Mouse (Mus musculus) hindbrain, embryonic 15.5 days (tissue): Measurements from ENCODE around the gene Defb45. TPM values are rescaled to one million over a fixed set of nuclear protein-coding genes. Genes with fewer than 3 reads are reported as not detected.

Source experiments
- ATAC-seq: fragments of 200-750 bp; cut with Nextera tagmentation; 2 replicates; pipeline ENCODE4 v1.8.0; 2017; ENCODE audit warnings: low read depth, moderate number of reproducible peaks, moderate TSS enrichment; ENCODE audit not compliant: low FRiP score
- H3K27ac ChIP-seq: fragments of 300-500 bp; sonication (generic); replicated peaks from 2 replicates; pipeline ENCODE4 v1.5.1; 2015; ENCODE audit warnings: mild to moderate bottlenecking, inconsistent platforms
- H3K27me3 ChIP-seq: fragments of 300-500 bp; sonication (generic); 2 replicates; pipeline ENCODE4 v1.6.1; 2015; ENCODE audit warnings: control low read depth, inconsistent platforms
- H3K36me3 ChIP-seq: fragments of 300-500 bp; sonication (generic); 2 replicates; pipeline ENCODE4 v1.6.1; 2015; ENCODE audit warnings: control low read depth, inconsistent platforms
- H3K4me1 ChIP-seq: fragments of 300-500 bp; sonication (generic); replicated peaks from 2 replicates; pipeline ENCODE4 v1.6.1; 2015; ENCODE audit warnings: control low read depth, inconsistent platforms
- H3K4me2 ChIP-seq: fragments of 300-500 bp; sonication (generic); 2 replicates; pipeline ENCODE4 v1.6.1; 2015; ENCODE audit warnings: moderate library complexity, mild to moderate bottlenecking, inconsistent platforms
- H3K4me3 ChIP-seq: fragments of 300-500 bp; sonication (generic); 2 replicates; pipeline ENCODE4 v1.5.1; 2015; ENCODE audit warnings: mild to moderate bottlenecking, inconsistent platforms
- H3K9ac ChIP-seq: fragments of 300-500 bp; sonication (generic); 2 replicates; pipeline ENCODE4 v1.6.1; 2015; ENCODE audit warnings: inconsistent platforms
- H3K9me3 ChIP-seq: fragments of 300-500 bp; sonication (generic); 2 replicates; pipeline ENCODE4 v1.6.1; 2016; ENCODE audit warnings: control low read depth, inconsistent platforms
- WGBS: fragments of 180-500 bp; shearing (Covaris S2); methylation state at CpG from one replicate; pipeline ENCODE4 v1.1.7; 2015; 5-methylcytosine and 5-hydroxymethylcytosine counted together
- polyA plus RNA-seq: library from polyadenylated mRNA; unstranded; fragments of >200 nt; fragmentation: Nextera tagmentation; extraction: Ambion mirVana; gene quantifications from 2 replicates; pipeline ENCODE4 v1.2.1, GENCODE M21; 2015

The Defb45 gene
- polyA plus RNA-seq, 1 experiment from 2014 or later, result not detected

DNA sequence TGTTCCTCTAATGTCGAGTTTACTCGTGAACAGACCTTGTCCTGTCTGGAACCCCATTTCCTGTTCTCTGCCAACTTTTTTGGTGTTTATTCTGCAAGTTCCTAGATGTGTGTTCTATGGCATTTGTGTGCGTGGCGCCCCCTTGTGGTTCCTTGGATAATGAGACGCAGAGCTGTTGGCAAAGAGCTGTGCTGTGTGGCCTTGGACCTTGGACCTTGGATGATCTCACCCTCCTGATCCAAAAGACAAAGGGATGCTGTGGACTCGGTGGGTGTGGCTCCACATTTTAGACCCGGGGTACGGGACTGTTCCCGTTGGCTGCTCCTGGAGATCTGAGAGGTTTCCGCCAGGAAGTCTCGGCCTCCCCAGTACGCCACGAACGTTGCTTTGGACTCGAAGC is 4.9 kb upstream of the Defb45 start, which contains the start of gene Defb36:
TSS of gene Defb36 (plus strand) at position 271 of the 400 bp plus-strand sequence.
- Histone ChIP-seq H3K9me3 (no peaks in the 10 kb centered on the region), H3K9ac (no peak within 1 kb of the TSS), H3K36me3 (no peaks in the 10 kb centered on the region), H3K4me3 (no peak within 1 kb of the TSS), H3K27me3 (no peaks in the 10 kb centered on the region), H3K27ac (no peak within 1 kb of the TSS), H3K4me1 (no peaks in the 10 kb centered on the region), H3K4me2 (no peak within 1 kb of the TSS)
- no peak for ATAC-seq
- WGBS, result 86% methylated on average over 15 of the region's 15 CpGs

GRCm38 (mm10) chr2:152601275-152601960 is 2.2 kb upstream of the Defb45 start:
- Histone ChIP-seq H3K9me3 (no peaks in the 10 kb centered on the region), H3K36me3 (no peaks in the 10 kb centered on the region), H3K4me2 (no peak overlapping the region), H3K4me1 (no peaks in the 10 kb centered on the region), H3K4me3 (no peak overlapping the region), H3K9ac (no peak overlapping the region), H3K27me3 (no peaks in the 10 kb centered on the region), H3K27ac (no peak overlapping the region)
- no peak for ATAC-seq
- WGBS, result 77% methylated on average over 4 of the region's 4 CpGs

GRCm38 (mm10) chr2:152600076-152600475 is 877 bp upstream of the Defb45 start:
- Histone ChIP-seq H3K4me1 (no peaks in the 10 kb centered on the region), H3K9me3 (no peaks in the 10 kb centered on the region), H3K9ac (no peak overlapping the region), H3K36me3 (no peaks in the 10 kb centered on the region), H3K4me2 (no peak overlapping the region), H3K4me3 (no peak overlapping the region), H3K27me3 (no peaks in the 10 kb centered on the region), H3K27ac (no peak overlapping the region)
- 64% methylated on average over 6 of the region's 6 CpGs for WGBS
- ATAC-seq, result no peak

DNA sequence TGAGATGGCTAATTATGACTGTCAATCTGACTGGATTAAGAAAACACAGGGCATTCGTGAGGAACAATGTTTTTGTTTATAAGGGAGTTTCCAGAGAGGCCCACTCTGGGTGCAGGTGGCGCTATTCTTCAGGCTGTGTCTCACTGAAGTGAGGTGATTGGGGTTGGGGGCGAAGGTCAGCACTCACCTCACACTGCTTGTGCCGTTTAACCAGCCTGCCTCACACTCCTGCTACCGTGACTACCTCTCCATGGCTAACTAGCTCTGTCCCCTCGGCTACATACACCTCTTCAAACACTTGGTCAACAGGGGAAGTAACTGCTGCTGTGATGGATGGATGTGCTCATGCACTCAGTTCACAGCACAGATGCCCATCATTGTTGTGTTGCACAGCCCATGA is 10.2 kb downstream of the Defb45 start:
- H3K27ac ChIP-seq, result no peak overlapping the region
- H3K9me3 ChIP-seq, result no peaks in the 10 kb centered on the region
- no peak overlapping the region for H3K4me2 ChIP-seq
- H3K4me1 ChIP-seq, result no peaks in the 10 kb centered on the region
- H3K9ac ChIP-seq, result no peak overlapping the region
- no peaks in the 10 kb centered on the region for H3K27me3 ChIP-seq
- no peaks in the 10 kb centered on the region for H3K36me3 ChIP-seq
- H3K4me3 ChIP-seq, result no peak overlapping the region
- ATAC-seq, result no peak
- 59% methylated on average over 6 of the region's 6 CpGs for WGBS

DNA sequence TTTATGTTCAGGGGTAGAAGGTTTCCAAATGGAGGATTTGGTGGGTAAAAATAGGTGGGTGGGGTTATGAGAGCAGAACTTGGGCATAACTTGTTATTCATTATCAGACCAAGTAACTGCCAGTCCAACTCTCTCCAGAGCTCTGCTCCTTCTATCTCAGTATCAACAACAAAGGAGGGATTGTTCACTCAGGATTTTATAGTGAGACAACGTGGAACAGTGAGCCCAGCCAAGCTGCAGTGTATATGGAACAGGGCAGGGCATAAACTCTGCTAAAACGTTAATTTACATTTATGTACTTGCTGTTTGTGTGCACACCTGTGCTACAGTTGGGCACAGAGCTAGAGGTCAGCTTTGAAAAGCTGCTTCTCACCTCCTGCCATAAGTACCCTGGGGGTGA is 10.7 kb downstream of the Defb45 start:
- H3K27ac ChIP-seq, result no peak overlapping the region
- no peaks in the 10 kb centered on the region for H3K4me1 ChIP-seq
- H3K9me3 ChIP-seq, result no peaks in the 10 kb centered on the region
- no peaks in the 10 kb centered on the region for H3K36me3 ChIP-seq
- 57% methylated on average over 2 of the region's 2 CpGs for WGBS
- ATAC-seq, result no peak
- H3K27me3 ChIP-seq, result no peaks in the 10 kb centered on the region
- no peak overlapping the region for H3K4me2 ChIP-seq
- no peak overlapping the region for H3K4me3 ChIP-seq
- H3K9ac ChIP-seq, result no peak overlapping the region

- Histone ChIP-seq H3K4me2 (no peak overlapping the region), H3K9ac (no peak overlapping the region), H3K27me3 (no peaks in the 10 kb centered on the region), H3K4me1 (no peaks in the 10 kb centered on the region), H3K36me3 (no peaks in the 10 kb centered on the region), H3K9me3 (no peaks in the 10 kb centered on the region), H3K27ac (no peak overlapping the region), H3K4me3 (no peak overlapping the region)
- no peak for ATAC-seq
- 81% methylated on average over 4 of the region's 4 CpGs for WGBS
Observed at GRCm38 (mm10) chr2:152586926-152587560, 12.2 kb downstream of the Defb45 start.

DNA sequence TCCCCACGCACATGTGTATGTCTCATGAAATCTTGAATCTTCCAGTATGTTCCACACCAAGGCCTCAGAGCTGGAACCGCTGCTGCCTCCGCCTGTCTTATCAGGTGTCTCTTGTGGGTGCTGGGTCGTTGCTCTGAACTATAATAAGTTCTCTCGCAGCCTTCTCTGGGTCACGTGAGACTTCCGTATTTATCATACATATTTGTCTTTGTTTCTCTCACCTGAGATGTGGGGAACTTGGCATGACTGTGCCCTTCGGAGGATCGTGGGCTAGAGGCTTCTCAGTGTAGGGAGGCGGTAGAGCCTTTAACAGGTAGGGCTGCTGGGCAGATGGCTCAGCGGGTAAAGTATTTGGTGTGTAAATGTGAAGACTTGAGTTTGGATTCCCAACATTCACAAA is 18.6 kb downstream of the Defb45 start:
- Histone ChIP-seq H3K9me3 (no peaks in the 10 kb centered on the region), H3K4me2 (no peak overlapping the region), H3K36me3 (no peaks in the 10 kb centered on the region), H3K4me3 (no peak overlapping the region), H3K4me1 (no peaks in the 10 kb centered on the region), H3K27me3 (no peaks in the 10 kb centered on the region), H3K27ac (no peak overlapping the region), H3K9ac (no peak overlapping the region)
- WGBS, result 85% methylated on average over 11 of the region's 11 CpGs
- ATAC-seq, result no peak

DNA sequence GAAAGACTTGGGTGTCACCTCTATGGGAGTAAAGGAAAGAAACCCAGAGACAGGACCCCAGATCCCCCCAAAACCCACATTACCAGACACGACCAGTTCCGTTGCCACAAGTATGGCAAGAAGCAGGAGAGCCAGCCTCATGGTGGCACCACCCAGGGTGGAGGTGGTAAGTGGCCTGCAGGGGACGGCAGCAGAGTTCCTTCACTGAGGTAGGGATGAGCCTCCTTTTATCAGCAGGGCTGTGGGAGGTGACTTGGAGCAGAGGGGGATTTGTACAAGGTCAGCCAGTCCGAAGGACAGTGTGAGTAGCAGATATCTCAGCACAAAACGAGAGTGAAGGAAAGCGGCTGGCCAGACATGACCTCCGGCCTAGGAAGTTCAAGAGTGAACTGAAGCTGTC is 19.1 kb downstream of the Defb45 start, which contains the start of gene Defb19:
TSS of gene Defb19 (minus strand) at position 206 of the 400 bp plus-strand sequence.
- Histone ChIP-seq H3K4me1 (no peaks in the 10 kb centered on the region), H3K27me3 (no peaks in the 10 kb centered on the region), H3K9ac (no peak within 1 kb of the TSS), H3K36me3 (no peaks in the 10 kb centered on the region), H3K27ac (no peak within 1 kb of the TSS), H3K4me3 (no peak within 1 kb of the TSS), H3K9me3 (no peaks in the 10 kb centered on the region), H3K4me2 (no peak within 1 kb of the TSS)
- WGBS, result 71% methylated on average over 7 of the region's 7 CpGs
- no peak for ATAC-seq

DNA sequence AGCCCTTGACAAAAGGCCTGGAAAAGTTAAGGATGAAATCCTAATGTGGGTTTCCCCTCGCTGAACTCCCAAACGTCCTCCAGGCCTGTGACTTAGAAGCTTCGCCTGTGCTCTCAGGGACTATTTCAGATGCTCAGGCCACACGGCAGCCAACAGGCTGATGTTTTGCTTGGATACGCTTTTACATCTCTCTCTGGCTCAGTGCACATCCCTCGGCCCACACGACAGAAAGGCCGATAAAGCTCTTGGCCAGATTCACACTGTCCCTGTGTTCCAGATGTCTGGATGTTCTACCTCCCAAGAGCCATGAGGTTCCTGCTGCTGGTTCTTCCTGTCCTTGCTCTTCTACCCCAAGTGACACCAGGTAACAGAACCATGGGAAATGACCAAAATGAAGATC is 25.7 kb downstream of the Defb45 start:
- no peak overlapping the region for H3K4me2 ChIP-seq
- ATAC-seq, result no peak
- no peaks in the 10 kb centered on the region for H3K27me3 ChIP-seq
- no peak overlapping the region for H3K4me3 ChIP-seq
- no peaks in the 10 kb centered on the region for H3K36me3 ChIP-seq
- no peaks in the 10 kb centered on the region for H3K9me3 ChIP-seq
- no peak overlapping the region for H3K27ac ChIP-seq
- H3K9ac ChIP-seq, result no peak overlapping the region
- no peaks in the 10 kb centered on the region for H3K4me1 ChIP-seq
- WGBS, result 92% methylated on average over 8 of the region's 8 CpGs

- Histone ChIP-seq H3K4me1 (no peaks in the 10 kb centered on the region), H3K27ac (no peak within 1 kb of the TSS), H3K9ac (no peak within 1 kb of the TSS), H3K4me2 (no peak within 1 kb of the TSS), H3K36me3 (no peaks in the 10 kb centered on the region), H3K27me3 (no peaks in the 10 kb centered on the region), H3K4me3 (no peak within 1 kb of the TSS), H3K9me3 (no peaks in the 10 kb centered on the region)
- no peak for ATAC-seq
- 65% methylated on average over 11 of the region's 11 CpGs for WGBS
Observed at GRCm38 (mm10) chr2:152572114-152572794, 26.9 kb downstream of the Defb45 start, which contains the start of gene Defb21. TSS of gene Defb21 (plus strand) at chr2:152572744.

DNA sequence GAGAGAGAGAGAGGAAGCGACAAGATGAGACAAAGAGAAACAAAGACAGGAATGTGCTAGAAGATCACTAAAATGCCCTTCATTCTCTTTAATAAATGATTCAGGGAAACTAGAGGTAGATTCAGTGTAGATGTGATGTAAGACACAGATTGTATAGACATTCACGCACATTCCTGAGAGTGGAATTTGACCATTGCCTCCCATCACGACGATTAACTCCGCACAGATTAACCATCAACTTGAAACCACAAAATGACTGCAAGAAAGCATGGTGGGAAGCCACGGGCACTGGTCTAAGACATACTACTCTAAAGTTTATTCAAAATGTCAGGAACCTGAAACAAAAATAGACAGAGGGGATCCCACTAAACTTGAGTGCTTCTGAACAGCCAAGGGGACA is 28.9 kb downstream of the Defb45 start:
- no peaks in the 10 kb centered on the region for H3K4me1 ChIP-seq
- H3K4me3 ChIP-seq, result no peak overlapping the region
- no peaks in the 10 kb centered on the region for H3K27me3 ChIP-seq
- 84% methylated on average over 6 of the region's 6 CpGs for WGBS
- no peaks in the 10 kb centered on the region for H3K9me3 ChIP-seq
- H3K36me3 ChIP-seq, result no peaks in the 10 kb centered on the region
- no peak overlapping the region for H3K27ac ChIP-seq
- H3K4me2 ChIP-seq, result no peak overlapping the region
- ATAC-seq, result no peak
- no peak overlapping the region for H3K9ac ChIP-seq

DNA sequence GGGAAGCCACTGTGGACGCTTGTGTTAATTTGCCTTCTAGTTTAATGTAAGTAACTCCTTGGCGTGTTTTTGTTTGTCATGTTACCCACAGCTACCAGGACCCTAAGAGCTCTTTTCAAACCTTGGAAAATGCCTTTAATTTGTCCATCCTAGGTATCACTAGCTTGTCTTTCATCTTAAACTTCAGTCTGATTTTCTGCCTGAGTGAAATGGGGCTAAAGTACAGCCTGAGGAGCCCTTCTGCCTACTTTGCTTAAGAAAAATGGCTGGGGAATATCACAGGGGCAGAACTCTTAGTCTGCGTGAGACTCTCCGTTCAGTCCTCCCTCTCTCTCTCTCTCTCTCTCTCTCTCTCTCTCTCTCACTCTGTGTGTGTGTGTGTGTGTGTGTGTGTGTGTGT is 29.3 kb downstream of the Defb45 start:
- H3K27me3 ChIP-seq, result no peaks in the 10 kb centered on the region
- H3K27ac ChIP-seq, result no peak overlapping the region
- H3K4me3 ChIP-seq, result no peak overlapping the region
- H3K9me3 ChIP-seq, result no peaks in the 10 kb centered on the region
- H3K9ac ChIP-seq, result no peak overlapping the region
- no peaks in the 10 kb centered on the region for H3K36me3 ChIP-seq
- H3K4me1 ChIP-seq, result no peaks in the 10 kb centered on the region
- no peak overlapping the region for H3K4me2 ChIP-seq
- WGBS, result 83% methylated on average over 4 of the region's 4 CpGs
- no peak for ATAC-seq
